Mouse (Mus musculus) heart, embryonic 11.5 days (tissue): ENCODE results near the gene Rasgrp3. TPM values are rescaled to one million over a fixed set of nuclear protein-coding genes. Genes with fewer than 3 reads are reported as not detected.
A peak's percentile ranks its signal among the peaks of the same experiment; 100 is the strongest.

Experiments
- ATAC-seq: fragments of 200-750 bp; cut with Nextera tagmentation; replicated peaks from 2 replicates; pipeline ENCODE4 v1.8.0; 2017; ENCODE audit warnings: moderate library complexity; ENCODE audit not compliant: insufficient number of reproducible peaks, low FRiP score, low TSS enrichment
- H3K27ac ChIP-seq: fragments of 300-500 bp; sonication (generic); 2 replicates; pipeline ENCODE4 v1.5.1; 2014; ENCODE audit warnings: mild to moderate bottlenecking, low read depth, low read length
- H3K27me3 ChIP-seq: fragments of 300-500 bp; sonication (generic); 2 replicates; pipeline ENCODE4 v1.6.1; 2014; ENCODE audit warnings: mild to moderate bottlenecking, low read length, mixed read lengths; ENCODE audit not compliant: control insufficient read depth, insufficient read depth
- H3K36me3 ChIP-seq: fragments of 300-500 bp; sonication (generic); 2 replicates; pipeline ENCODE4 v1.6.1; 2014; ENCODE audit warnings: mild to moderate bottlenecking, low read length, moderate library complexity, mixed read lengths; ENCODE audit not compliant: control insufficient read depth, insufficient read depth
- H3K4me1 ChIP-seq: fragments of 300-500 bp; sonication (generic); 2 replicates; pipeline ENCODE4 v1.6.1; 2014; ENCODE audit warnings: low read length; ENCODE audit not compliant: control insufficient read depth, insufficient read depth
- H3K4me2 ChIP-seq: fragments of 300-500 bp; sonication (generic); 2 replicates; pipeline ENCODE4 v1.6.1; 2014; ENCODE audit warnings: mild to moderate bottlenecking, moderate library complexity
- H3K4me3 ChIP-seq: fragments of 300-500 bp; sonication (generic); 2 replicates; pipeline ENCODE4 v1.5.1; 2014; ENCODE audit warnings: low read depth, low read length
- H3K9ac ChIP-seq: fragments of 300-500 bp; sonication (generic); 2 replicates; pipeline ENCODE4 v1.6.1; 2014; ENCODE audit warnings: mild to moderate bottlenecking, low read depth, low read length, moderate library complexity
- H3K9me3 ChIP-seq: fragments of 300-500 bp; sonication (generic); replicated peaks from 2 replicates; pipeline ENCODE4 v1.6.1; 2016; ENCODE audit warnings: low read length; ENCODE audit not compliant: control insufficient read depth
- whole genome bisulfite sequencing: fragments of 180-500 bp; shearing (Covaris S2); extraction: QIAGEN DNeasy Blood & Tissue Kit; methylation state at CpG from one replicate; pipeline ENCODE4 v1.1.7; 2014; ENCODE audit not compliant: insufficient replicate concordance; 5-methylcytosine and 5-hydroxymethylcytosine counted together
- polyA plus RNA-seq: library from polyadenylated mRNA; unstranded; fragments of >200 nt; fragmentation: Nextera tagmentation; extraction: Ambion mirVana; gene quantifications from 2 replicates; pipeline ENCODE4 v1.2.1, GENCODE M21; 2014

Rasgrp3 gene
- polyA plus RNA-seq, 1 experiment from 2014 or later = 18.3 TPM

GRCm38 (mm10) chr17:75550771-75551413 is 115.2 kb downstream of the Rasgrp3 start:
- Histone ChIP-seq H3K4me1 (peaks cover 5% of the 10 kb centered on the region; the same call in 1 of the 2 replicates), H3K27me3 (no peaks in the 10 kb centered on the region), H3K9ac (peak overlapping the region; percentile 89), H3K36me3 (peaks cover 11% of the 10 kb centered on the region), H3K4me2 (peak overlapping the region; percentile 89), H3K27ac (no peak overlapping the region; the same call in 1 of the 2 replicates), H3K9me3 (no peaks in the 10 kb centered on the region), H3K4me3 (peak overlapping the region; percentile 91)
- 40% methylated on average over 11 of the region's 11 CpGs for WGBS
- ATAC-seq = peak; percentile 11; the same call in 1 of the 2 replicates

GRCm38 (mm10) chr17:75551512-75552400 is 116.1 kb downstream of the Rasgrp3 start, which contains the start of gene Fam98a:
TSS of gene Fam98a (minus strand) at chr17:75551946.
- H3K36me3 ChIP-seq = peaks cover 8% of the 10 kb centered on the region; the same call in 1 of the 2 replicates
- H3K9me3 ChIP-seq = no peaks in the 10 kb centered on the region
- no peaks in the 10 kb centered on the region for H3K27me3 ChIP-seq
- H3K4me1 ChIP-seq = peaks cover 5% of the 10 kb centered on the region; the same call in 1 of the 2 replicates
- peak; percentile 99 for ATAC-seq
- peak within 1 kb of the TSS; percentile 50 for H3K27ac ChIP-seq
- peak within 1 kb of the TSS; percentile 91 for H3K4me3 ChIP-seq
- H3K9ac ChIP-seq = peak within 1 kb of the TSS; percentile 89
- H3K4me2 ChIP-seq = peak within 1 kb of the TSS; percentile 89
- WGBS = 1% methylated on average over 56 of the region's 56 CpGs

GRCm38 (mm10) chr17:75557031-75557430 is 121.3 kb downstream of the Rasgrp3 start:
- Histone ChIP-seq H3K4me1 (no peaks in the 10 kb centered on the region), H3K9ac (no peak overlapping the region), H3K27ac (no peak overlapping the region), H3K27me3 (no peaks in the 10 kb centered on the region), H3K4me3 (no peak overlapping the region), H3K4me2 (no peak overlapping the region), H3K9me3 (peaks cover 4% of the 10 kb centered on the region; the same call in 1 of the 2 replicates), H3K36me3 (no peaks in the 10 kb centered on the region)
- ATAC-seq = no peak
- WGBS = 67% methylated on average over 3 of the region's 3 CpGs

GRCm38 (mm10) chr17:75558041-75558440 is 122.3 kb downstream of the Rasgrp3 start:
- Histone ChIP-seq H3K4me3 (no peak overlapping the region), H3K4me2 (no peak overlapping the region), H3K36me3 (no peaks in the 10 kb centered on the region), H3K27ac (no peak overlapping the region), H3K4me1 (no peaks in the 10 kb centered on the region), H3K9ac (no peak overlapping the region), H3K9me3 (peaks cover 5% of the 10 kb centered on the region; the same call in 1 of the 2 replicates), H3K27me3 (no peaks in the 10 kb centered on the region)
- ATAC-seq = no peak
- WGBS = 87% methylated on average over 2 of the region's 2 CpGs

- H3K4me1 ChIP-seq = no peaks in the 10 kb centered on the region
- no peak overlapping the region for H3K4me2 ChIP-seq
- H3K4me3 ChIP-seq = no peak overlapping the region
- H3K27me3 ChIP-seq = no peaks in the 10 kb centered on the region
- H3K27ac ChIP-seq = no peak overlapping the region
- no peaks in the 10 kb centered on the region for H3K9me3 ChIP-seq
- no peak overlapping the region for H3K9ac ChIP-seq
- H3K36me3 ChIP-seq = no peaks in the 10 kb centered on the region
- ATAC-seq = no peak
- WGBS = 45% methylated on average over 7 of the region's 7 CpGs
Observed at GRCm38 (mm10) chr17:75575608-75576007, 139.9 kb downstream of the Rasgrp3 start.

Other genes starting within 250 kb of the Rasgrp3 start
- 9.2 TPM in 2 replicates for gene Fam98a, start 116.0 kb downstream of the Rasgrp3 start, polyA plus RNA-seq